Mouse (Mus musculus): Measurements from ENCODE around the gene Brd1. TPM values are rescaled to one million over a fixed set of nuclear protein-coding genes. Genes with fewer than 3 reads are reported as not detected.

Brd1 gene
- polyA plus RNA-seq (2015; fragmentation: Nextera tagmentation; extraction: Ambion mirVana) = 10.9 TPM in 2 replicates

DNA sequence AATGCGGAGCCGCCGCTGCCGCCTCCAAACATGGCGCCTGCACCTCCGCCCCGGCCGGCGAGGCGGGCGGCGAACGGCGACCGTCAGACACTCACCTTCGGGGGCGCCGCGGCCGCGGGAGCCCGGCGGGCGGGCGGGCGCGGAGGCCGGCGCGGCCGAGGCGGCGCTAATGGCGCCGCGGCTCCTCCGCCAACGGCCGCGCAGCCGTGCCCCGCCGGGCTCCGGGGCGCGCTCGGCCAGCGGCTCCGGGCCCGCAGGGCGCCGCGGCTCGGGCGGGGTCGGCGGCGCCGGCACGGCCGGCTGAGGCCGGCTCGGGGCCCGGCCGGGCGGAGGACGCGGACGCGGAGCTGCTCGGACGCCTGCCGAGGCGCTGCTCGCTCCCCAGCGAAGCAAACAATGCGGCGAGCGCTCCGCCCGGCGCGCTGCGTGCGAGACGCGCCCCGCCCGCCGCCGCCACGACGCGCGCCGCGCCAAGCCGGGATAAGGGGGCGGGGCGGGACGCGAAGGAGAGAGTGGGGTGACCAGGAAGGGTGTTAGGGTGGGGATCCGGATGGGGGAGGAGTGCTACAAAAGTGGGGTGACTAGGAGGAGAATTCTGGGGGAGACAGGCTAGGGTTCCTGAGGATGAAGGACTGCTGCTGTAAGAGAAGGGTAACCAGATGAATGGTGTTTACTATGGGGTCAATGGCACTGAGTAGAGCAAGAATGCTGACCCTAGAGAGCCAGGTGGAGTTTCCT is at the start of gene Brd1:
Gene Brd1, minus strand, starts transcription at position 400 of the 738 bp plus-strand sequence.

DNA sequence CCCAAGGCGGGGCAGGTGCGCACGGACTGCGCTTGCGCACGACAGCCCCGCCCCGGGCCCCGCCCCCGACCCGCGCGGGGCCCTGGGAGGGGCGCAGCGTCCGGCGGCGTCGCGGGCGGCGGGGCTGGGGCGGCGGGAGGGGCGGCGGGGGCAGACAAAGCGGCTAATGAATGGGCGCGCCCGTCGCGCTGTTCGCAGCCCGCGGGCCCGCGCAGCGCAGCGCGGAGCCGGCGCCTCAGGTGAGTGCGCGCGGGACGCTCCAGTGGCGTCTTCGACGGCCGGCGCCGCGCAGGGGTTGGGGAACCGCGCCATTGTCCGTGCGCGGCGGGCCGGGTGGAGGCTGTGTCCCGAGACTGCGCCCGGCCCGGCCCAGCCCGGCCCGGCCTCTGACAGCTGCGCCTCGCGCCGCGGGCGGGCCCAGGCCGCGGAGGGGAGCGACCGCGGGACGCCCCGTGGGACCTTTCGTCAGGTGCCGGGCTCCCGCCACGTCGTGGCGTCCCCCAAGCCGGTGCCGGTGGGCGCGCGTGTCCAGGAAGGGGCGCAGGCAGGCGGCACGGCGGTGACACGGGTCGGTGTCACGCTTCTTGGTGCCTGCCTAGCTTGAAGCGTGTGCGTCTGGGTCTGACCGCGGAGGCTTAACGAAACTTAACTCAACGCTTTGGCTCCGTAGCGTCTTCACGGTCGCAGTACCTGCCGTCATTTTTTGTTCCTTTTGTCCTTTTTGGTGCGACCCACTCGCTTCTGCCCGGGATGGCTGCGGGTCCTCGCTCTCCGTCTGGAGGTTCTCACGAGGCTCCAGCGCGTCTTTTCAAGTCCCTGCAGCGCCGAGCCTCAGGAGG is 17.8 kb upstream of the Brd1 start, which contains the start of gene Zbed4:
Gene Zbed4, plus strand, starts transcription at position 97 of the 839 bp plus-strand sequence.

Other genes starting within 250 kb of the Brd1 start
- not detected in 2 replicates for gene Zdhhc25, start 133.9 kb downstream of the Brd1 start, polyA plus RNA-seq (2015; fragmentation: Nextera tagmentation; extraction: Ambion mirVana)
- 6.4 and 6.9 TPM in 2 replicates for gene Zbed4, start 17.4 kb upstream of the Brd1 start, polyA plus RNA-seq (2015; fragmentation: Nextera tagmentation; extraction: Ambion mirVana)
- gene Alg12, start 85.1 kb upstream of the Brd1 start, polyA plus RNA-seq (2015; fragmentation: Nextera tagmentation; extraction: Ambion mirVana) = 3.6 and 4.3 TPM in 2 replicates
- gene Creld2, start 85.4 kb upstream of the Brd1 start, polyA plus RNA-seq (2015; fragmentation: Nextera tagmentation; extraction: Ambion mirVana) = 27.7 and 32.1 TPM in 2 replicates
- 14.3 and 14.4 TPM in 2 replicates for gene Pim3, start 128.0 kb upstream of the Brd1 start, polyA plus RNA-seq (2015; fragmentation: Nextera tagmentation; extraction: Ambion mirVana)
- not detected in 2 replicates for gene Ttll8, start 220.2 kb upstream of the Brd1 start, polyA plus RNA-seq (2015; fragmentation: Nextera tagmentation; extraction: Ambion mirVana)
- not detected in 2 replicates for gene Mlc1, start 244.8 kb upstream of the Brd1 start, polyA plus RNA-seq (2015; fragmentation: Nextera tagmentation; extraction: Ambion mirVana)
- not detected in 2 replicates for gene Mov10l1, start 248.7 kb upstream of the Brd1 start, polyA plus RNA-seq (2015; fragmentation: Nextera tagmentation; extraction: Ambion mirVana)

Measured in spleen, postnatal 0 days (tissue).